Mouse (Mus musculus) CH12.LX (cell line): ENCODE results near the gene Hic2. TPM values are rescaled to one million over a fixed set of nuclear protein-coding genes. Genes with fewer than 3 reads are reported as not detected.

Experiments
- DNase-seq: peaks from one replicate; pipeline ENCODE4 v3.0.0-alpha.2; 2013; ENCODE audit errors: extremely low read depth
- H3K27ac ChIP-seq: 2 replicates; pipeline ENCODE4 v1.5.1; 2012; ENCODE audit warnings: low read depth, mild to moderate bottlenecking, control low read depth, moderate library complexity; ENCODE audit not compliant: insufficient read depth
- H3K27me3 ChIP-seq: replicated peaks from 2 replicates; pipeline ENCODE3; 2012; ENCODE audit warnings: inconsistent platforms
- H3K36me3 ChIP-seq, 2 experiments: replicated peaks in 1 of 2; 2 replicates each; pipeline versions ENCODE3 to v1.6.1; 2012; ENCODE audit warnings: inconsistent platforms in 1 of 2, low read length in 1 of 2, mild to moderate bottlenecking in 1 of 2, mixed read lengths in 1 of 2, moderate library complexity in 1 of 2; ENCODE audit not compliant: control insufficient read depth in 1 of 2, insufficient read depth in 1 of 2
- H3K4me1 ChIP-seq, 2 experiments: 2 replicates each; pipeline ENCODE4 v1.6.1; 2012; ENCODE audit warnings: inconsistent platforms in 1 of 2, moderate library complexity in 1 of 2; ENCODE audit not compliant: insufficient read depth in 2 of 2, control insufficient read depth in 1 of 2
- H3K4me2 ChIP-seq: 2 replicates; pipeline ENCODE4 v1.6.1; 2012; ENCODE audit warnings: low read depth, mild to moderate bottlenecking, control low read depth; ENCODE audit not compliant: poor library complexity, insufficient read depth, severe bottlenecking
- H3K4me3 ChIP-seq, 3 experiments: fragments of 150-350 bp in 1 of 3; sonication (generic) in 1 of 3; replicated peaks in 1 of 3; 2 replicates each; pipeline versions ENCODE3 to v1.5.1; 2011 to 2012; ENCODE audit warnings: low read depth in 2 of 3, low read length in 2 of 3, mild to moderate bottlenecking in 2 of 3, moderate library complexity in 2 of 3, control low read depth in 1 of 3, improper control_type of control experiment in 1 of 3, inconsistent platforms in 1 of 3, mixed read lengths in 1 of 3; ENCODE audit not compliant: poor library complexity in 1 of 3
- H3K79me2 ChIP-seq: replicated peaks from 2 replicates; pipeline ENCODE4 v1.6.1; 2012; ENCODE audit warnings: mild to moderate bottlenecking, moderate library complexity; ENCODE audit not compliant: control insufficient read depth, poor library complexity, insufficient read depth, severe bottlenecking; ENCODE audit errors: extremely low read depth
- H3K9ac ChIP-seq: 2 replicates; pipeline ENCODE4 v1.6.1; 2012; ENCODE audit warnings: low read depth, mild to moderate bottlenecking, control low read depth, moderate library complexity; ENCODE audit not compliant: insufficient read depth
- H3K9me3 ChIP-seq: replicated peaks from 2 replicates; pipeline ENCODE3; 2012; ENCODE audit warnings: low read length, inconsistent platforms, mixed read lengths
- BHLHE40 ChIP-seq: IDR thresholded peaks from 2 replicates; pipeline ENCODE4 v1.6.1; 2011; ENCODE audit warnings: mild to moderate bottlenecking, low read depth, low read length, improper control_type of control experiment
- CHD1 ChIP-seq: IDR thresholded peaks from 2 replicates; pipeline ENCODE4 v1.6.1; 2012; ENCODE audit warnings: low read depth, low read length, improper control_type of control experiment, inconsistent platforms
- CHD2 ChIP-seq: IDR thresholded peaks from 2 replicates; pipeline ENCODE4 v1.6.1; 2011; ENCODE audit warnings: low read length, improper control_type of control experiment
- CTCF ChIP-seq, 2 experiments: IDR thresholded peaks in 1 of 2; conservative IDR thresholded peaks in 1 of 2; 2 replicates each; pipeline ENCODE4 v1.5.1; 2011 to 2012; ENCODE audit warnings: low read depth in 2 of 2, low read length in 2 of 2, improper control_type of control experiment in 1 of 2, inconsistent platforms in 1 of 2, mild to moderate bottlenecking in 1 of 2, moderate library complexity in 1 of 2
- E2F4 ChIP-seq: IDR thresholded peaks from 2 replicates; pipeline ENCODE4 v1.6.1; 2011; ENCODE audit warnings: low read depth, low read length, improper control_type of control experiment; ENCODE audit not compliant: insufficient replicate concordance
- EP300 ChIP-seq: IDR thresholded peaks from 2 replicates; pipeline ENCODE4 v1.6.1; 2011; ENCODE audit warnings: low read length, improper control_type of control experiment
- ETS1 ChIP-seq: conservative IDR thresholded peaks from 2 replicates; pipeline ENCODE4 v1.6.1; 2012; ENCODE audit warnings: low read depth, mild to moderate bottlenecking, inconsistent platforms, low read length, improper control_type of control experiment, moderate library complexity
- GABPA ChIP-seq: IDR thresholded peaks from 2 replicates; pipeline ENCODE4 v1.6.1; 2012; ENCODE audit warnings: low read depth, low read length, improper control_type of control experiment, inconsistent platforms; ENCODE audit not compliant: insufficient replicate concordance
- HCFC1 ChIP-seq: IDR thresholded peaks from 2 replicates; pipeline ENCODE4 v1.6.1; 2012; ENCODE audit warnings: low read depth, mild to moderate bottlenecking, inconsistent platforms, low read length, improper control_type of control experiment
- IRF4 ChIP-seq: IDR thresholded peaks from 2 replicates; pipeline ENCODE4 v1.6.1; 2014; ENCODE audit warnings: low read depth, mild to moderate bottlenecking, inconsistent platforms, low read length, improper control_type of control experiment
- JUN ChIP-seq: IDR thresholded peaks from 2 replicates; pipeline ENCODE4 v1.6.1; 2011; ENCODE audit warnings: low read depth, mild to moderate bottlenecking, low read length, improper control_type of control experiment, moderate library complexity; ENCODE audit not compliant: insufficient read depth
- KAT2A ChIP-seq: IDR thresholded peaks from 2 replicates; pipeline ENCODE4 v1.6.1; 2012; ENCODE audit warnings: low read length, improper control_type of control experiment, inconsistent platforms; ENCODE audit not compliant: insufficient replicate concordance
- MAFK ChIP-seq: IDR thresholded peaks from 2 replicates; pipeline ENCODE4 v1.6.1; 2011; ENCODE audit warnings: low read length, improper control_type of control experiment; ENCODE audit not compliant: insufficient replicate concordance
- MAX ChIP-seq: IDR thresholded peaks from 2 replicates; pipeline ENCODE4 v1.6.1; 2011; ENCODE audit warnings: low read length, improper control_type of control experiment
- MAZ ChIP-seq: IDR thresholded peaks from 2 replicates; pipeline ENCODE4 v1.6.1; 2012; ENCODE audit warnings: low read depth, mild to moderate bottlenecking, inconsistent platforms, low read length, improper control_type of control experiment, moderate library complexity
- MEF2A ChIP-seq: IDR thresholded peaks from 2 replicates; pipeline ENCODE4 v1.6.1; 2014; ENCODE audit warnings: low read depth, mild to moderate bottlenecking, inconsistent platforms, low read length, improper control_type of control experiment, borderline replicate concordance
- MXI1 ChIP-seq: IDR thresholded peaks from 2 replicates; pipeline ENCODE4 v1.6.1; 2011; ENCODE audit warnings: mild to moderate bottlenecking, low read depth, low read length, improper control_type of control experiment
- NELFE ChIP-seq: IDR thresholded peaks from 2 replicates; pipeline ENCODE4 v1.6.1; 2011; ENCODE audit warnings: low read depth, low read length, improper control_type of control experiment
- PAX5 ChIP-seq: IDR thresholded peaks from 2 replicates; pipeline ENCODE4 v1.6.1; 2012; ENCODE audit warnings: low read length, inconsistent platforms, mixed read lengths
- POLR2A ChIP-seq: IDR thresholded peaks from 2 replicates; pipeline ENCODE4 v1.6.1; 2011; ENCODE audit warnings: low read depth, mild to moderate bottlenecking, improper control_type of control experiment, low read length
- RCOR1 ChIP-seq: conservative IDR thresholded peaks from 2 replicates; pipeline ENCODE4 v1.6.1; 2012; ENCODE audit warnings: low read depth, mild to moderate bottlenecking, inconsistent platforms, low read length, improper control_type of control experiment
- SIN3A ChIP-seq: IDR thresholded peaks from 2 replicates; pipeline ENCODE4 v1.6.1; 2012; ENCODE audit warnings: low read length, improper control_type of control experiment, inconsistent platforms
- TCF12 ChIP-seq: IDR thresholded peaks from 2 replicates; pipeline ENCODE4 v1.6.1; 2014; ENCODE audit warnings: low read depth, mild to moderate bottlenecking, inconsistent platforms, low read length, improper control_type of control experiment
- USF2 ChIP-seq: conservative IDR thresholded peaks from 2 replicates; pipeline ENCODE4 v1.6.1; 2011; ENCODE audit warnings: low read depth, low read length, improper control_type of control experiment
- ZC3H11A ChIP-seq: IDR thresholded peaks from 2 replicates; pipeline ENCODE4 v1.6.1; 2012; ENCODE audit warnings: low read depth, mild to moderate bottlenecking, inconsistent platforms, low read length, improper control_type of control experiment
- ZKSCAN1 ChIP-seq: IDR thresholded peaks from 2 replicates; pipeline ENCODE4 v1.6.1; 2012; ENCODE audit warnings: low read depth, inconsistent platforms, low read length, improper control_type of control experiment, borderline replicate concordance
- ZMIZ1 ChIP-seq: IDR thresholded peaks from 2 replicates; pipeline ENCODE4 v1.6.1; 2012; ENCODE audit warnings: low read depth, mild to moderate bottlenecking, inconsistent platforms, low read length, improper control_type of control experiment
- dilution Hi-C: fragments of 300-500 bp; cut with MboI; formaldehyde crosslinking; loops from 2 replicates; pipeline ENCODE4 v1.14.3; 2020; ENCODE audit warnings: low sequenced_read_pairs; ENCODE audit not compliant: extremely low pct_unique_long_range_greater_than_20kb, extremely low pct_ligation_motif_present
- in situ Hi-C: fragments of 300-500 bp; cut with MboI; formaldehyde crosslinking; loops from 3 replicates; pipeline ENCODE4 v1.14.3; 2019; ENCODE audit warnings: low sequenced_read_pairs, low pct_ligation_motif_present, low pct_unique_long_range_greater_than_20kb, mixed read lengths
- polyA plus RNA-seq: library from polyadenylated mRNA; unstranded; fragments of >175 nt; gene quantifications from 2 replicates; pipeline ENCODE4 v1.2.1, GENCODE M21; 2012; ENCODE audit warnings: low read depth; ENCODE audit not compliant: insufficient read length
- total RNA-seq, 2 experiments: library from RNA; depleted of rRNA; stranded (reverse); fragments of 300-350 nt in 1 of 2; fragments of >200 nt in 1 of 2; gene quantifications; 2 replicates each; pipeline ENCODE4 v1.2.3; 2012 to 2014

Hic2 gene
- total and polyA plus RNA-seq, 3 experiments: 6.2 to 9.6 (median 8.1) TPM

GRCm38 (mm10) chr16:17275721-17276120 is 42.3 kb downstream of the Hic2 start, which contains the start of gene Tmem191c:
Gene Tmem191c, plus strand, starts transcription at chr16:17276077.
- H3K27ac ChIP-seq: no peak within 1 kb of the TSS
- in situ Hi-C loops: no loop called here

GRCm38 (mm10) chr16:17276164-17277151 is 43.1 kb downstream of the Hic2 start:
- Histone ChIP-seq H3K9ac (peak overlapping the region; percentile 27; the same call in 1 of the 2 replicates), H3K9me3 (no peaks in the 10 kb centered on the region), H3K4me2 (peak overlapping the region; percentile 68), H3K79me2 (no peaks in the 10 kb centered on the region), H3K27me3 (peaks cover 2% of the 10 kb centered on the region), H3K4me1 (peaks cover 4 to 14% of the 10 kb centered on the region in 2 experiments; a peak in 2 of 4 replicates), H3K36me3 (peaks cover 28 to 49% of the 10 kb centered on the region in 2 experiments), H3K4me3 (peak overlapping the region; percentile 31 to 51 (median 50)), H3K27ac (no peak overlapping the region)
- dilution Hi-C loops: no loop called here
- in situ Hi-C loops: no loop called here
- DNase-seq: peak; percentile 94
- TF ChIP-seq SIN3A (peak; percentile 69; the same call in 1 of the 2 replicates), ZMIZ1 (no peak), E2F4 (no peak), CTCF (conservative IDR thresholded peaks at IDR 0.05 in 1 of 2, IDR thresholded peaks at IDR 0.05 in 1 of 2; ENCODE audit: low read depth in 2 of 2, low read length in 2 of 2) (peak in 1 of 2 experiments; percentile 99; a peak in 3 of 4 replicates), MAX (peak; percentile 73; the same call in 1 of the 2 replicates), CHD1 (no peak), BHLHE40 (peak; percentile 57), MAFK (no peak), MXI1 (peak; percentile 72), MAZ (no peak), ETS1 (0 out of 2 replicates have a peak, but pooled peaks have one; percentile 20), PAX5 (no peak), USF2 (no peak), KAT2A (no peak), ZC3H11A (peak; percentile 91), RCOR1 (no peak), EP300 (no peak), JUN (no peak), TCF12 (peak; percentile 85), NELFE (peak; percentile 32; the same call in 1 of the 2 replicates), CHD2 (no peak), MEF2A (peak; percentile 82), IRF4 (peak; percentile 75; the same call in 1 of the 2 replicates), HCFC1 (no peak; the same call in 1 of the 2 replicates), ZKSCAN1 (no peak)

More at GRCm38 (mm10) chr16:17275721-17276120, 42.3 kb downstream of the Hic2 start, which contains the start of gene Tmem191c:
- peak within 1 kb of the TSS; percentile 31 to 51 (median 50) for H3K4me3 ChIP-seq
- H3K79me2 ChIP-seq: no peaks in the 10 kb centered on the region
- H3K36me3 ChIP-seq: peaks cover 22 to 43% of the 10 kb centered on the region in 2 experiments
- peaks cover 4 to 14% of the 10 kb centered on the region in 2 experiments; a peak in 2 of 4 replicates for H3K4me1 ChIP-seq
- TF ChIP-seq RCOR1: no peak
- no peak for TF ChIP-seq EP300
- no peak for TF ChIP-seq CTCF (conservative IDR thresholded peaks at IDR 0.05 in 1 of 2, IDR thresholded peaks at IDR 0.05 in 1 of 2; ENCODE audit: low read depth in 2 of 2, low read length in 2 of 2)
- TF ChIP-seq PAX5: no peak
- no peak for TF ChIP-seq BHLHE40
- no peak for TF ChIP-seq ZC3H11A
- no peak for TF ChIP-seq POLR2A
- no peak for TF ChIP-seq USF2
- no peak for TF ChIP-seq GABPA
- TF ChIP-seq MAZ: no peak
- H3K27me3 ChIP-seq: peaks cover 2% of the 10 kb centered on the region
- no peak for DNase-seq
- H3K9ac ChIP-seq: peak within 1 kb of the TSS; percentile 27; the same call in 1 of the 2 replicates
- H3K4me2 ChIP-seq: peak within 1 kb of the TSS; percentile 68
- H3K9me3 ChIP-seq: peaks cover 4% of the 10 kb centered on the region
- dilution Hi-C loops: no loop called here
